Mouse (Mus musculus): ENCODE data around the gene Bcas1. TPM values are rescaled to one million over a fixed set of nuclear protein-coding genes. Genes with fewer than 3 reads are reported as not detected.

The Bcas1 gene
- total and polyA plus RNA-seq, 3 experiments, result 0.13 to 0.35 TPM; not detected in 1

- Histone ChIP-seq H3K4me3 (ENCODE audit: control insufficient read depth in 1 of 2, insufficient read depth in 1 of 2, low read depth in 2 of 2, low read length in 2 of 2) (no peak overlapping the region), H3K9ac (ENCODE audit: control insufficient read depth, low read depth, low read length, poor library complexity, severe bottlenecking) (no peak overlapping the region), H3K79me2 (ENCODE audit: control insufficient read depth, insufficient read depth, low read length, poor library complexity) (no peaks in the 10 kb centered on the region), H3K27me3 (ENCODE audit: control insufficient read depth in 1 of 2, insufficient read depth in 2 of 2, low read length in 2 of 2) (no peaks in the 10 kb centered on the region; a peak in 1 of 4 replicates), H3K36me3 (ENCODE audit: control insufficient read depth in 1 of 2, insufficient read depth in 2 of 2, low read length in 2 of 2) (no peaks in the 10 kb centered on the region), H3K9me3 (replicated peaks; ENCODE audit: insufficient read depth, low read length) (no peaks in the 10 kb centered on the region), H3K27ac (ENCODE audit: control insufficient read depth, low read depth, low read length) (no peak overlapping the region), H3K4me1 (ENCODE audit: control insufficient read depth in 1 of 2, insufficient read depth in 2 of 2, low read length in 2 of 2) (no peaks in the 10 kb centered on the region)
- TF ChIP-seq CTCF (IDR thresholded peaks at IDR 0.05 in 2 of 3, conservative IDR thresholded peaks at IDR 0.05 in 1 of 3; ENCODE audit: control insufficient read depth in 1 of 3, insufficient read depth in 1 of 3, low read depth in 2 of 3, low read length in 3 of 3, poor library complexity in 1 of 3, severe bottlenecking in 1 of 3) (no peak), NELFE (IDR thresholded peaks at IDR 0.05; ENCODE audit: low read depth, low read length) (no peak)
- DNase-seq (ENCODE audit: low read depth, low spot score), result peak; percentile 17
Observed at GRCm38 (mm10) chr2:170307589-170308021, 120.0 kb downstream of the Bcas1 start.

DNA sequence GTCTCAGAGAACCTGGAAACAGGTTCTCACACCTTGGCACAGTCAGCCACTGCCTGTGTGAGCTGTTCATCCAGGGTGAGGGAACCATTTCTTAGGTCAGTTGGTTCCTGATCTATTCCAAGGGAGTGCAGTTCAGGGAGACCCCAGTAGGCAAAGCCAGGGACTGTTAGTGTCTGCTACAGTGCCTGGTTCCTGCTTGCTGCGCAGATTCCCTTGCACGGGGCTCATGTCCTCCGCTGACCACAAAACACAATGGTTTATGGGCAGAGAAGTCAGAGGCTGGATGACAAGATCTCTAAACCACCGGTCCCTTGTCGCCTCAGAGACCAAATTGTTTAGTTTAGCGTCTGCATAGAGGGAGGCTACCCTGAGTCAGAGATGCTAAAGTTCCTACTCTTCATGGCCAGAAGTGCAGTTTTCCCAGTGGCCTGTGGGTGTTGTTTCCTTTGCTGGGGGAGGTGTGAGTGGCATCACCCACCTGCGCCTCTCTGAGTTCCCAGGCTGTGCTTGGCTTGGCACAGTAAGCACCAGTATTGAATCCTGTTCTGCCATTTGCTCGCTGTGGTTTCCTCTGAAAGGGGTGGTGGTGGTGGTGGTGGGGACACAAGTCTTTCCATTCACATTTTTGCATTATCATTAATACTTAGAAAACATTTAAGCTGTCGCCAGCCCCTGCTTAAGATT lies 120.9 kb downstream of the Bcas1 start:
- no peak overlapping the region for H3K27ac ChIP-seq (ENCODE audit: control insufficient read depth, low read depth, low read length)
- H3K9ac ChIP-seq (ENCODE audit: control insufficient read depth, low read depth, low read length, poor library complexity, severe bottlenecking), result no peak overlapping the region
- no peaks in the 10 kb centered on the region for H3K9me3 ChIP-seq (replicated peaks; ENCODE audit: insufficient read depth, low read length)
- DNase-seq (ENCODE audit: low read depth, low spot score), result no peak
- no peak overlapping the region for H3K4me3 ChIP-seq (ENCODE audit: control insufficient read depth in 1 of 2, insufficient read depth in 1 of 2, low read depth in 2 of 2, low read length in 2 of 2)
- no peaks in the 10 kb centered on the region for H3K36me3 ChIP-seq (ENCODE audit: control insufficient read depth in 1 of 2, insufficient read depth in 2 of 2, low read length in 2 of 2)
- no peaks in the 10 kb centered on the region for H3K79me2 ChIP-seq (ENCODE audit: control insufficient read depth, insufficient read depth, low read length, poor library complexity)
- no peaks in the 10 kb centered on the region for H3K4me1 ChIP-seq (ENCODE audit: control insufficient read depth in 1 of 2, insufficient read depth in 2 of 2, low read length in 2 of 2)
- no peaks in the 10 kb centered on the region; a peak in 1 of 4 replicates for H3K27me3 ChIP-seq (ENCODE audit: control insufficient read depth in 1 of 2, insufficient read depth in 2 of 2, low read length in 2 of 2)
- TF ChIP-seq POLR2AphosphoS2 (IDR thresholded peaks at IDR 0.05; ENCODE audit: low read length), result no peak
- TF ChIP-seq TBP (IDR thresholded peaks at IDR 0.05; ENCODE audit: low read depth, low read length), result no peak
- TF ChIP-seq CTCF (IDR thresholded peaks at IDR 0.05 in 2 of 3, conservative IDR thresholded peaks at IDR 0.05 in 1 of 3; ENCODE audit: control insufficient read depth in 1 of 3, insufficient read depth in 1 of 3, low read depth in 2 of 3, low read length in 3 of 3, poor library complexity in 1 of 3, severe bottlenecking in 1 of 3), result no peak
- no peak for TF ChIP-seq TCF12 (IDR thresholded peaks at IDR 0.05; ENCODE audit: low read depth, low read length)
- TF ChIP-seq HCFC1 (IDR thresholded peaks at IDR 0.05; ENCODE audit: low read depth, low read length), result no peak
- TF ChIP-seq USF2 (IDR thresholded peaks at IDR 0.05; ENCODE audit: borderline replicate concordance in 1 of 2, insufficient read depth in 1 of 2, low read depth in 1 of 2, low read length in 2 of 2), result no peak
- no peak for TF ChIP-seq POLR2A (IDR thresholded peaks at IDR 0.05; ENCODE audit: control insufficient read depth in 1 of 2, insufficient read depth in 1 of 2, low read depth in 1 of 2, low read length in 2 of 2, poor library complexity in 1 of 2)
- TF ChIP-seq ZKSCAN1 (IDR thresholded peaks at IDR 0.05; ENCODE audit: low read depth, low read length), result no peak
- no peak for TF ChIP-seq BHLHE40 (IDR thresholded peaks at IDR 0.05; ENCODE audit: borderline replicate concordance, low read depth, low read length)
- no peak for TF ChIP-seq NELFE (IDR thresholded peaks at IDR 0.05; ENCODE audit: low read depth, low read length)
- no peak for TF ChIP-seq MYC (IDR thresholded peaks at IDR 0.05; ENCODE audit: low read depth, low read length)
- TF ChIP-seq ELF1 (IDR thresholded peaks at IDR 0.05; ENCODE audit: low read depth, low read length), result no peak
- TF ChIP-seq E2F4 (IDR thresholded peaks at IDR 0.05; ENCODE audit: borderline replicate concordance, low read depth, low read length), result no peak
- no peak for TF ChIP-seq USF1 (IDR thresholded peaks at IDR 0.05; ENCODE audit: low read depth, low read length)
- no peak for TF ChIP-seq CHD2 (IDR thresholded peaks at IDR 0.05; ENCODE audit: low read length)
- no peak for TF ChIP-seq GABPA (IDR thresholded peaks at IDR 0.05; ENCODE audit: low read depth, low read length)
- TF ChIP-seq POLR2AphosphoS5 (IDR thresholded peaks at IDR 0.05; ENCODE audit: borderline replicate concordance, low read depth, low read length), result no peak
- TF ChIP-seq JUND (IDR thresholded peaks at IDR 0.05; ENCODE audit: low read depth, low read length), result no peak
- no peak for TF ChIP-seq MXI1 (IDR thresholded peaks at IDR 0.05; ENCODE audit: low read depth, low read length)

Data from MEL (cell line).